Mouse (Mus musculus) neural tube, embryonic 12.5 days (tissue): ENCODE data around the gene Serac1. TPM values are rescaled to one million over a fixed set of nuclear protein-coding genes. Genes with fewer than 3 reads are reported as not detected.

Source experiments
- ATAC-seq: fragments of 200-750 bp; cut with Nextera tagmentation; 2 replicates; pipeline ENCODE4 v1.8.0; 2017; ENCODE audit warnings: low read depth, mild to moderate bottlenecking, moderate TSS enrichment, moderate library complexity; ENCODE audit not compliant: low FRiP score
- H3K27ac ChIP-seq: fragments of 300-500 bp; sonication (generic); 2 replicates; pipeline ENCODE4 v1.5.1; 2016
- H3K27me3 ChIP-seq: fragments of 300-500 bp; sonication (generic); replicated peaks from 2 replicates; pipeline ENCODE4 v1.6.1; 2016; ENCODE audit warnings: mild to moderate bottlenecking
- H3K36me3 ChIP-seq: fragments of 300-500 bp; sonication (generic); 2 replicates; pipeline ENCODE4 v1.6.1; 2016; ENCODE audit warnings: mild to moderate bottlenecking
- H3K4me1 ChIP-seq: fragments of 300-500 bp; sonication (generic); 2 replicates; pipeline ENCODE4 v1.6.1; 2016
- H3K4me2 ChIP-seq: fragments of 300-500 bp; sonication (generic); replicated peaks from 2 replicates; pipeline ENCODE4 v1.6.1; 2016; ENCODE audit warnings: mild to moderate bottlenecking
- H3K4me3 ChIP-seq: fragments of 300-500 bp; sonication (generic); 2 replicates; pipeline ENCODE4 v1.5.1; 2016
- H3K9ac ChIP-seq: fragments of 300-500 bp; sonication (generic); 2 replicates; pipeline ENCODE4 v1.6.1; 2016; ENCODE audit warnings: mild to moderate bottlenecking
- H3K9me3 ChIP-seq: fragments of 300-500 bp; sonication (generic); 2 replicates; pipeline ENCODE4 v1.6.1; 2016; ENCODE audit warnings: mild to moderate bottlenecking
- WGBS: fragments of 180-500 bp; shearing (Covaris S2); methylation state at CpG from one replicate; pipeline ENCODE4 v1.1.7; 2016; 5-methylcytosine and 5-hydroxymethylcytosine counted together
- polyA plus RNA-seq: library from polyadenylated mRNA; unstranded; fragments of >200 nt; fragmentation: Nextera tagmentation; extraction: Ambion mirVana; gene quantifications from 2 replicates; pipeline ENCODE4 v1.2.1, GENCODE M21; 2016

The Serac1 gene
- 10.5 and 11.9 TPM in 2 replicates for polyA plus RNA-seq

DNA sequence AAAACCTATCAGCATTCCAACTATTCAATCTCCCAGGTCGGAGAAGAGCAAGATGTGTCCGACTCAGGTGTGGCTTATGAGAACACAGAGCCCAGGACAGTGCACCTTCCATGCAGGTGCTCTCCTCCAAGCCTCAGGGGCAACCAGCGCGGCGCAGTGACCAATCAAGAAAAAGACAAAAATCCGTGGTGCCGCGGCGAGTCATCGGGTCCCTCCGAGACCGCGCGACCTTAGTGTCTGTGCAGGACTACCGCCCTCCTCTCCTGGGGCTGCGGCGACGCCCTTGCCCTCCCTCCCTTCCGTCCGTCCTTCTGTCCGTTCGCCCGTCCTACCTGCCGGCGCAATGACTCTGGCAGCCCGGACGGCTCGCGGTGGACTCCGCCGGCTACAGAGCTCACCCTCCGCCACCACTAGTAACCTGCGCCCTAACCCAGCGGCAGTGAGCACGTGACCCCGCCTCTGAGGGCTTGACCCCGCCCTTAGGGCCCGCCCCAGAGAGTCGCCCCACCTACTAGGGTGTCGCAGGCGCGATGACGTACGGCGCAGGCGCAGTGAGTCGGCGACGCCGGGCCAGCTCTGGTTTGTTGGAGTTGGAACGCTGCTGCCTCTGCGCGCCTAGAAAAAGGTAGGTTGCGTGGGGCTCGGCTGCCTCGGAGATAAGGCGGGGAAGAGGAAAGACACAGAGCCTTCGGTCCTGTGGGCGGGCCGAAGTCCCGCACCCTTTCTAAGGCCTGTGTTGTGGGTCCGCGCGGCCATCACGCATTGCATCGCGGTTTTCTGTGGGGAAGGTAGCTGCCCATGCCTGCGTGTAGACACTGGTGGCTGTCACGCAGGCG, at the start of gene Serac1, which contains the start of gene Gtf2h5:
Gene Serac1, minus strand, starts transcription at position 455 of the 836 bp plus-strand sequence.
Gene Gtf2h5, plus strand, starts transcription at position 500 of the 836 bp plus-strand sequence.
- Histone ChIP-seq H3K27ac (peak within 1 kb of the TSS; percentile 62), H3K4me3 (peak within 1 kb of the TSS; percentile 74), H3K4me1 (peaks cover 11% of the 10 kb centered on the region), H3K9ac (peak within 1 kb of the TSS; percentile 78), H3K4me2 (peak within 1 kb of the TSS; percentile 81), H3K27me3 (no peaks in the 10 kb centered on the region), H3K9me3 (no peaks in the 10 kb centered on the region), H3K36me3 (peaks cover 5% of the 10 kb centered on the region)
- WGBS = under 1% methylated on average over 70 of the region's 70 CpGs
- peak; percentile 96 for ATAC-seq

- Histone ChIP-seq H3K4me1 (no peaks in the 10 kb centered on the region), H3K36me3 (peaks cover 26% of the 10 kb centered on the region), H3K27me3 (no peaks in the 10 kb centered on the region), H3K4me3 (no peak overlapping the region), H3K9ac (no peak overlapping the region), H3K4me2 (no peak overlapping the region), H3K9me3 (no peaks in the 10 kb centered on the region), H3K27ac (no peak overlapping the region)
- WGBS = 61% methylated on average over 3 of the region's 3 CpGs
- no peak for ATAC-seq
These were observed 48.5 kb upstream of the Serac1 start for GRCm38 (mm10) chr17:6128039-6128438.

DNA sequence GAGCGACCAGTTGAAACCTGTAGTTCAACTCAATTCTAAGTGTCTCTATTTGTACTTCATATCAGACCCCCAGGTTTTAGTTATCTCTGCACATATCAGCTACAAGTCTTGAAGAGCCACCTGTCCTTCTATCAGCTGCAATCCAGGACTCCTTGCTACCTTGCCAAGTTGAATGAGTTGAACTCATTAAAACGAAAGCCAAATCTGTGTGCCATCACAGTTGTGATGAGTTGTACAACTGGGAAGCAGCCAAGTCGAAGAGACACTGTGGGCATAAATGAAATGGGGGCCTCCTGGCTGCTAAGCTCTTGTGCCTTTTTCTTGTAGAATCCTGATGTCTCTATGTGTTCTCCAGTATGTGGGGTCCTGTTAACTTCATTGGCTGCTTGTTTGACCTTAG, 45.9 kb upstream of the Serac1 start:
- Histone ChIP-seq H3K36me3 (peaks cover 33% of the 10 kb centered on the region), H3K27ac (no peak overlapping the region), H3K4me3 (no peak overlapping the region), H3K9ac (no peak overlapping the region), H3K9me3 (no peaks in the 10 kb centered on the region), H3K4me2 (no peak overlapping the region), H3K27me3 (no peaks in the 10 kb centered on the region), H3K4me1 (no peaks in the 10 kb centered on the region)
- 92% methylated on average over 3 of the region's 3 CpGs for WGBS
- no peak for ATAC-seq

DNA sequence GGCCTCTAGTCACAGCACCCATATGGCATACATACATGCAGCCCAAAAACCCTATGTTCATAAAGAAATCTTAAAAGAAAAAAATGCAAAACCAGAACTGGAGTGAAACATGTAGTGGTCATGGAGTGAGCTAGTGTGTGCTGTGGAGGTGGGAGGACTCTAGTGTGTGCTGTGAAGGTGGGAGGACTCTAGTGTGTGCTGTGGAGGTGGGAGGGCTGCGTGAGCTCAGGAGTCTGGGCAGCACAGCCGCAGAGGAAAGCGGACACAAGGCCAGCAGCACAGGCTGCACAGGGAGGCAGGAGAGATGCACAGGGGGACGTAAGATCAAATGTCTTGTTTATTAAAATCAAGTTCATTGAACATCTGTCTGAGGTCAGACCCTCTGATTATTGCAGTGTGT, 44.2 kb upstream of the Serac1 start:
- Histone ChIP-seq H3K9me3 (no peaks in the 10 kb centered on the region), H3K4me1 (no peaks in the 10 kb centered on the region), H3K4me2 (no peak overlapping the region), H3K4me3 (no peak overlapping the region), H3K27ac (no peak overlapping the region), H3K36me3 (peaks cover 33% of the 10 kb centered on the region), H3K27me3 (no peaks in the 10 kb centered on the region), H3K9ac (no peak overlapping the region)
- ATAC-seq = no peak
- 92% methylated on average over 4 of the region's 4 CpGs for WGBS

DNA sequence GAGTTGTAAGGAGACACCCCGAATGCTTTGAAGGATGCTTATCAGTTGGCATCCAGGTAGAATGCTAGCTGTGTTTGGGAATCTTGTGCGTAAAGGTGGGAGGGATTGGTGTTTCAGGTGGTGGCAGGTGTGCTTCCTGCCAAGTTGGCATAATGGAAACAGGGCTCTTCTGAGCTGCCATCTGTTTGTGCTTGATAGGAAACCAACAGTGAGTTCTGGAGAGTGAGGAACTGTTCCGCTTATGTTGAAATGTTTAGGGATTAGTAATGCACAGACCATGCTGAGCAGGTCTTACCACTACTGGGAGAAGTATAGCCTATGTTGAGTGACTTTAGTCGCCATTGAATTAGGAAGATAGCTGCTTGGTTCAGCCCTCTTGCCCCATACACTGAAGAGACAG, 39.3 kb upstream of the Serac1 start:
- H3K36me3 ChIP-seq = peaks cover 25% of the 10 kb centered on the region
- WGBS = 97% methylated on average over 4 of the region's 4 CpGs

DNA sequence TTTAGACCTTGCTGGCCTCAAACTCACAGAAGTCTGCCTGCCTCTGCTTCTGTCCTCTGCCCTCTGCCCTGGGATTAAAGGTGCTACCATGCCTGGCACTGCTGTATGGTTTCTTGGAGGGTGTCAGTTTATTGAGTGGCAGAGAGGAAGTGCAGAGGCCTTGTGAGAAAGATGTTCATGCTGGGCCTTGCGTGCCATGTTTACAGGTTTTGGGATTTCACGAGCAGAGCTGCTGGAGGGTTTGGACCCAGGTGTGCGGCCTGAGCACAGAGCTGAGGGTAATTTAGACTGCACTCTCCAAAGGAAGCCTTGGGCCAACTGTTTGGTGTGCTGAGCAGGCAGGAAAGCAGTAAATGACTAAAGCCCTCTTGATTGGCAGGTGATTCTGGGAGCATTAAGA, 38.4 kb upstream of the Serac1 start:
- no peak for ATAC-seq

More for the DNA sequence above, 39.3 kb upstream of the Serac1 start:
- Histone ChIP-seq H3K4me1 (no peaks in the 10 kb centered on the region), H3K4me3 (no peak overlapping the region), H3K27me3 (no peaks in the 10 kb centered on the region), H3K27ac (no peak overlapping the region), H3K9me3 (no peaks in the 10 kb centered on the region), H3K9ac (no peak overlapping the region), H3K4me2 (no peak overlapping the region)
- no peak for ATAC-seq

GRCm38 (mm10) chr17:6117148-6117725, 37.7 kb upstream of the Serac1 start:
- H3K9ac ChIP-seq = no peak overlapping the region
- H3K27me3 ChIP-seq = no peaks in the 10 kb centered on the region
- H3K27ac ChIP-seq = no peak overlapping the region
- no peak overlapping the region for H3K4me3 ChIP-seq
- H3K4me1 ChIP-seq = no peaks in the 10 kb centered on the region
- H3K4me2 ChIP-seq = no peak overlapping the region
- H3K9me3 ChIP-seq = no peaks in the 10 kb centered on the region
- WGBS = 72% methylated on average over 4 of the region's 4 CpGs
- ATAC-seq = no peak
- peaks cover 11% of the 10 kb centered on the region for H3K36me3 ChIP-seq

More for the DNA sequence above, 38.4 kb upstream of the Serac1 start:
- H3K9me3 ChIP-seq = no peaks in the 10 kb centered on the region
- H3K9ac ChIP-seq = no peak overlapping the region
- H3K4me3 ChIP-seq = no peak overlapping the region
- no peak overlapping the region for H3K27ac ChIP-seq
- H3K4me2 ChIP-seq = no peak overlapping the region
- H3K4me1 ChIP-seq = no peaks in the 10 kb centered on the region
- peaks cover 17% of the 10 kb centered on the region for H3K36me3 ChIP-seq
- H3K27me3 ChIP-seq = no peaks in the 10 kb centered on the region
- 84% methylated on average over 3 of the region's 3 CpGs for WGBS

- Histone ChIP-seq H3K9me3 (no peaks in the 10 kb centered on the region), H3K27ac (no peak overlapping the region), H3K36me3 (peaks cover 8% of the 10 kb centered on the region; the same call in 1 of the 2 replicates), H3K27me3 (no peaks in the 10 kb centered on the region), H3K4me2 (no peak overlapping the region), H3K9ac (no peak overlapping the region), H3K4me3 (no peak overlapping the region), H3K4me1 (no peaks in the 10 kb centered on the region)
- no peak for ATAC-seq
- 98% methylated on average over 9 of the region's 9 CpGs for WGBS
These were observed 35.5 kb upstream of the Serac1 start for GRCm38 (mm10) chr17:6115085-6115484.

GRCm38 (mm10) chr17:6113653-6114052, 34.1 kb upstream of the Serac1 start:
- Histone ChIP-seq H3K27me3 (no peaks in the 10 kb centered on the region), H3K9me3 (no peaks in the 10 kb centered on the region), H3K4me2 (no peak overlapping the region), H3K36me3 (peaks cover 11% of the 10 kb centered on the region; the same call in 1 of the 2 replicates), H3K4me1 (peaks cover 13% of the 10 kb centered on the region), H3K4me3 (no peak overlapping the region), H3K27ac (no peak overlapping the region), H3K9ac (no peak overlapping the region)
- no peak for ATAC-seq
- WGBS = 91% methylated on average over 6 of the region's 6 CpGs

DNA sequence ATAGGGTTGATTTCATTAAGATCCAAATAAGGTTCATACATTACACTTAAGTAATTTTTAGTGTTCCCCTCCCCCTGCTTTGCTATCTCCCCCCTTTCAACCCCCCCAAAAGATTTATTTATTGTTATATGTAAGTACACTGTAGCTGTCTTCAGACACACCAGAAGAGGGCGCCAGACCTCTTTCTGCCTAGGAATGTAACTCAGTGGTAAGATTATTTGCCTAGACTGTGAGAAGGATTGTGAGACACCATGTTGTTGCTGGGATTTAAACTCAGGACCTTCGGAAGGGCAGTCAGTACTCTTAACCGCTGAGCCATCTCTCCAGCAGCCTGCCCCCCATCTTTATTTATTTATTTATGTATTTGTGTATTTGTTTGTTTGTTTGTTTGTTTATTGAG, 31.4 kb upstream of the Serac1 start:
- no peak overlapping the region for H3K27ac ChIP-seq
- H3K9me3 ChIP-seq = no peaks in the 10 kb centered on the region
- WGBS = 89% methylated on average over 3 of the region's 3 CpGs

GRCm38 (mm10) chr17:6108175-6108574, 28.6 kb upstream of the Serac1 start:
- peak overlapping the region; percentile 97 for H3K9ac ChIP-seq
- 0 out of 2 replicates have a peak, but pooled peaks cover 6% of the 10 kb centered on the region for H3K36me3 ChIP-seq
- H3K4me3 ChIP-seq = peak overlapping the region; percentile 92
- no peaks in the 10 kb centered on the region for H3K9me3 ChIP-seq
- peak overlapping the region; percentile 83 for H3K4me2 ChIP-seq
- ATAC-seq = no peak
- peaks cover 22% of the 10 kb centered on the region for H3K4me1 ChIP-seq
- H3K27me3 ChIP-seq = no peaks in the 10 kb centered on the region
- 60% methylated on average over 7 of the region's 7 CpGs for WGBS
- H3K27ac ChIP-seq = no peak overlapping the region

More for the DNA sequence above, 31.4 kb upstream of the Serac1 start:
- Histone ChIP-seq H3K4me2 (no peak overlapping the region), H3K36me3 (0 out of 2 replicates have a peak, but pooled peaks cover 6% of the 10 kb centered on the region), H3K9ac (no peak overlapping the region), H3K4me1 (peaks cover 22% of the 10 kb centered on the region), H3K4me3 (no peak overlapping the region), H3K27me3 (no peaks in the 10 kb centered on the region)
- no peak for ATAC-seq

GRCm38 (mm10) chr17:6107015-6107601, 27.6 kb upstream of the Serac1 start:
- Histone ChIP-seq H3K4me1 (peaks cover 22% of the 10 kb centered on the region), H3K27me3 (no peaks in the 10 kb centered on the region), H3K36me3 (0 out of 2 replicates have a peak, but pooled peaks cover 4% of the 10 kb centered on the region), H3K27ac (peak overlapping the region; percentile 91), H3K4me3 (peak overlapping the region; percentile 92), H3K9ac (peak overlapping the region; percentile 97), H3K4me2 (peak overlapping the region; percentile 83), H3K9me3 (no peaks in the 10 kb centered on the region)
- WGBS = under 1% methylated on average over 48 of the region's 50 CpGs
- peak; percentile 74 for ATAC-seq
